Mouse (Mus musculus): Measurements from ENCODE around the gene Tusc2. TPM values are rescaled to one million over a fixed set of nuclear protein-coding genes. Genes with fewer than 3 reads are reported as not detected.
A peak's percentile ranks its signal among the peaks of the same experiment; 100 is the strongest.

Gene Tusc2
- polyA plus RNA-seq, 1 experiment from 2014 or later: 43.6 TPM

DNA sequence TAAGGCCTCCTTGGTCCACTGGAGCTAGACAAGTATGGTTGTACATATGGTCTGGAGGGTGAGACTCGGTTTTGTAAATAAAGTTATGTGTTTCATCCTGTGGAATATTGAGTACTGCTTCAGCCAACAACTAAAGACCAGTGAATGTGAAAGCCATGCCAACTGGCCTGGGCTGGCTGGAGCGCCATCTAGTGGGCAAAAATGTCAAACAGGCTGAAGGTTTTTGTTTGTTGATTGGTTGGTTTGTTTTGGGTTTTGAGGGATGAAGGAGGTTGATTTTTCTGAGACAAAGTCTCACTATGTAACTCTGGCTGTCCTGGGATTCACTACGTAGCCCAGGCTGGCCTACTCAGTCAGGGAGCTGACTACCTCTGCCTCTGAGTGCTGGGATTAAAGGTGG is 17.5 kb upstream of the Tusc2 start:
- H3K27ac ChIP-seq (replicated peaks): no peak overlapping the region
- 11% methylated on average over 3 of the region's 3 CpGs for WGBS
- no peak overlapping the region for H3K4me2 ChIP-seq (replicated peaks)
- no peaks in the 10 kb centered on the region for H3K27me3 ChIP-seq
- peaks cover 22% of the 10 kb centered on the region for H3K36me3 ChIP-seq
- no peak for ATAC-seq (ENCODE audit: insufficient number of reproducible peaks, low FRiP score, low TSS enrichment, low read depth)
- H3K9me3 ChIP-seq (replicated peaks): no peaks in the 10 kb centered on the region
- peaks cover 49% of the 10 kb centered on the region for H3K4me1 ChIP-seq
- H3K4me3 ChIP-seq (replicated peaks): no peak overlapping the region
- H3K9ac ChIP-seq: no peak overlapping the region

DNA sequence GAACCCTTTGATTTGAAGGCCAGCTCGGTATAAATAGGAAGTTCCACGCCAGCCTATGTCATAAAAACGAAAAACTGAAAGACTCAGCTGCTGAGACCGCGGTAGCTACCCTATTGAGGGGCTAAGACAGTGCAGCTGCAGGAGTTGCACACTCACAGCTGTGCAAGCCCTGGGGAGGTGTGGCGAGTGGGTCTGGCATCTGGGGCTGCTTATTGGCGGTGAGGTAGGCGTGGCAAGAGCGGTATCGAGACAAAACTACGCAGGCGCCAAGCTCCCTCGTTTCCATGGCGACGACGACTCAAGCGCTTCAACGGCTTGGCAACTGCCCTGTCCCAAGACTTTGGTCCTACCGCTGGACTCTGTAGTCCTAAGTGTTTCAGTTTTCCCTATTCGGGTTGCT is 16.0 kb upstream of the Tusc2 start, which contains the start of gene Zmynd10:
Gene Zmynd10 (plus strand): TSS at position 273 of the 400 bp plus-strand sequence.
- Histone ChIP-seq H3K4me3 (replicated peaks) (peak within 1 kb of the TSS; percentile 18), H3K36me3 (peaks cover 22% of the 10 kb centered on the region), H3K9me3 (replicated peaks) (no peaks in the 10 kb centered on the region), H3K27me3 (no peaks in the 10 kb centered on the region), H3K9ac (no peak within 1 kb of the TSS), H3K4me2 (replicated peaks) (peak within 1 kb of the TSS; percentile 41), H3K27ac (replicated peaks) (0 out of 2 replicates have a peak within 1 kb of the TSS, but pooled peaks have one; percentile 23), H3K4me1 (peaks cover 54% of the 10 kb centered on the region)
- ATAC-seq (ENCODE audit: insufficient number of reproducible peaks, low FRiP score, low TSS enrichment, low read depth): peak; percentile 52; the same call in 1 of the 2 replicates
- 2% methylated on average over 20 of the region's 20 CpGs for WGBS

- Histone ChIP-seq H3K4me3 (replicated peaks) (no peak overlapping the region), H3K9ac (no peak overlapping the region), H3K27me3 (no peaks in the 10 kb centered on the region), H3K4me1 (peaks cover 56% of the 10 kb centered on the region), H3K27ac (replicated peaks) (no peak overlapping the region), H3K4me2 (replicated peaks) (no peak overlapping the region), H3K9me3 (replicated peaks) (no peaks in the 10 kb centered on the region), H3K36me3 (peaks cover 22% of the 10 kb centered on the region)
- WGBS: 79% methylated on average over 5 of the region's 5 CpGs
- ATAC-seq (ENCODE audit: insufficient number of reproducible peaks, low FRiP score, low TSS enrichment, low read depth): no peak
These were observed 15.1 kb upstream of the Tusc2 start for GRCm38 (mm10) chr9:107547957-107548356.

GRCm38 (mm10) chr9:107548820-107549219 is 14.2 kb upstream of the Tusc2 start:
- WGBS: 89% methylated on average over 10 of the region's 10 CpGs
- Histone ChIP-seq H3K27me3 (no peaks in the 10 kb centered on the region), H3K9ac (no peak overlapping the region), H3K27ac (replicated peaks) (no peak overlapping the region), H3K4me2 (replicated peaks) (no peak overlapping the region), H3K4me3 (replicated peaks) (no peak overlapping the region), H3K9me3 (replicated peaks) (no peaks in the 10 kb centered on the region), H3K36me3 (peaks cover 17% of the 10 kb centered on the region), H3K4me1 (peaks cover 62% of the 10 kb centered on the region)
- no peak for ATAC-seq (ENCODE audit: insufficient number of reproducible peaks, low FRiP score, low TSS enrichment, low read depth)

GRCm38 (mm10) chr9:107549297-107550074 is 13.6 kb upstream of the Tusc2 start:
- Histone ChIP-seq H3K9ac (no peak overlapping the region; the same call in 1 of the 2 replicates), H3K4me2 (replicated peaks) (no peak overlapping the region), H3K4me3 (replicated peaks) (no peak overlapping the region), H3K4me1 (peaks cover 65% of the 10 kb centered on the region), H3K27me3 (no peaks in the 10 kb centered on the region), H3K36me3 (peaks cover 11% of the 10 kb centered on the region), H3K27ac (replicated peaks) (no peak overlapping the region), H3K9me3 (replicated peaks) (no peaks in the 10 kb centered on the region)
- 77% methylated on average over 20 of the region's 20 CpGs for WGBS
- ATAC-seq (ENCODE audit: insufficient number of reproducible peaks, low FRiP score, low TSS enrichment, low read depth): no peak

GRCm38 (mm10) chr9:107550491-107551116 is 12.5 kb upstream of the Tusc2 start:
- WGBS: 36% methylated on average over 23 of the region's 23 CpGs
- peak overlapping the region; percentile 85 for H3K27ac ChIP-seq (replicated peaks)

GRCm38 (mm10) chr9:107551117-107551889 is 11.8 kb upstream of the Tusc2 start, which contains the start of gene Rassf1:
Gene Rassf1, plus strand, starts transcription at chr9:107551555.
- Histone ChIP-seq H3K4me1 (peaks cover 72% of the 10 kb centered on the region), H3K9me3 (replicated peaks) (no peaks in the 10 kb centered on the region), H3K9ac (peak within 1 kb of the TSS; percentile 59), H3K36me3 (no peaks in the 10 kb centered on the region), H3K4me3 (replicated peaks) (peak within 1 kb of the TSS; percentile 51), H3K4me2 (replicated peaks) (peak within 1 kb of the TSS; percentile 92), H3K27ac (replicated peaks) (peak within 1 kb of the TSS; percentile 85), H3K27me3 (no peaks in the 10 kb centered on the region)
- peak; percentile 65 for ATAC-seq (ENCODE audit: insufficient number of reproducible peaks, low FRiP score, low TSS enrichment, low read depth)
- under 1% methylated on average over 63 of the region's 63 CpGs for WGBS

More at GRCm38 (mm10) chr9:107550491-107551116, 12.5 kb upstream of the Tusc2 start:
- Histone ChIP-seq H3K9ac (0 out of 2 replicates have a peak overlapping the region, but pooled peaks have one; percentile 59), H3K4me1 (peaks cover 69% of the 10 kb centered on the region), H3K36me3 (no peaks in the 10 kb centered on the region), H3K4me3 (replicated peaks) (peak overlapping the region; percentile 51), H3K4me2 (replicated peaks) (peak overlapping the region; percentile 92), H3K9me3 (replicated peaks) (no peaks in the 10 kb centered on the region), H3K27me3 (no peaks in the 10 kb centered on the region)
- ATAC-seq (ENCODE audit: insufficient number of reproducible peaks, low FRiP score, low TSS enrichment, low read depth): no peak

DNA sequence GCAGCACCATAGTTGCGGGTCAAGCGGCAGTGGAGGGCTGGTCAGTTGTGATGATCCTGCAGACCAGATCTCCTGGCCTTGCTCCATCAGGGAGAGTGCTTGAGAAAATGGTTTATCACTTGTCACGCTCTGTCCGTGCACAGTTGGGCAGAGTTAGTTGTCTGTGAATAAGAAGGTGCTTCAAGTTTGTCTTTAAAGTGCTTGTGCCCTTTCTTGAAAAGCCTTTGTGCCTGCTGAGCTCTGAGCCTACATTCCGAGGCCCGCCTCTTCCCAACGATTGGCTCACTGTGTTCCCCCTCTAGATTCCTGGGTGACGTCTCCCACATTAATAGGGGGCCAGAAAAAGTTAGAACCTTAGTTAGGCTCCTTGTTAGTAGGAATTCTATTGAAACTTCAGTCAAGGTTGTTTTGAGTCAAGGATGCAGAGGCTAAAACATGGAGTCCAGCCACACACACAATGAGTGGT is 11.1 kb upstream of the Tusc2 start:
- H3K4me1 ChIP-seq: peaks cover 72% of the 10 kb centered on the region
- WGBS: 6% methylated on average over 8 of the region's 8 CpGs
- peak overlapping the region; percentile 51 for H3K4me3 ChIP-seq (replicated peaks)
- 0 out of 2 replicates have a peak, but pooled peaks cover 3% of the 10 kb centered on the region for H3K36me3 ChIP-seq
- H3K9ac ChIP-seq: peak overlapping the region; percentile 59
- H3K27ac ChIP-seq (replicated peaks): peak overlapping the region; percentile 85
- no peaks in the 10 kb centered on the region for H3K9me3 ChIP-seq (replicated peaks)
- H3K4me2 ChIP-seq (replicated peaks): peak overlapping the region; percentile 92
- no peak for ATAC-seq (ENCODE audit: insufficient number of reproducible peaks, low FRiP score, low TSS enrichment, low read depth)
- no peaks in the 10 kb centered on the region for H3K27me3 ChIP-seq

GRCm38 (mm10) chr9:107552690-107553393 is 10.2 kb upstream of the Tusc2 start:
- Histone ChIP-seq H3K36me3 (peaks cover 10% of the 10 kb centered on the region), H3K4me3 (replicated peaks) (peak overlapping the region; percentile 83), H3K4me1 (peaks cover 70% of the 10 kb centered on the region), H3K27me3 (no peaks in the 10 kb centered on the region), H3K9me3 (replicated peaks) (no peaks in the 10 kb centered on the region), H3K9ac (no peak overlapping the region), H3K27ac (replicated peaks) (peak overlapping the region; percentile 85; the same call in 1 of the 2 replicates), H3K4me2 (replicated peaks) (peak overlapping the region; percentile 92)
- no peak for ATAC-seq (ENCODE audit: insufficient number of reproducible peaks, low FRiP score, low TSS enrichment, low read depth)
- WGBS: 80% methylated on average over 5 of the region's 5 CpGs

- 5% methylated on average over 37 of the region's 37 CpGs for WGBS
- Histone ChIP-seq H3K27me3 (no peaks in the 10 kb centered on the region), H3K4me1 (peaks cover 68% of the 10 kb centered on the region), H3K36me3 (peaks cover 19% of the 10 kb centered on the region), H3K9ac (peak overlapping the region; percentile 44; the same call in 1 of the 2 replicates), H3K4me3 (replicated peaks) (peak overlapping the region; percentile 83), H3K9me3 (replicated peaks) (no peaks in the 10 kb centered on the region), H3K27ac (replicated peaks) (peak overlapping the region; percentile 97), H3K4me2 (replicated peaks) (peak overlapping the region; percentile 92)
- peak; percentile 21 for ATAC-seq (ENCODE audit: insufficient number of reproducible peaks, low FRiP score, low TSS enrichment, low read depth)
These were observed 9.3 kb upstream of the Tusc2 start for GRCm38 (mm10) chr9:107553541-107554318.

Measured in embryonic facial prominence, embryonic 15.5 days (tissue).